Mouse (Mus musculus) MEL (cell line): Measurements from ENCODE around the gene Ttc25. TPM values are rescaled to one million over a fixed set of nuclear protein-coding genes. Genes with fewer than 3 reads are reported as not detected.

Experiments
- DNase-seq: peaks from one replicate; pipeline ENCODE4 v3.0.0; 2011; ENCODE audit warnings: low read depth, low spot score
- H3K27ac ChIP-seq: 2 replicates; pipeline ENCODE4 v1.5.1; 2012; ENCODE audit warnings: low read depth, mild to moderate bottlenecking, control low read depth, low read length, moderate library complexity; ENCODE audit not compliant: control insufficient read depth
- H3K27me3 ChIP-seq, 2 experiments: fragments of 150-350 bp in 1 of 2; sonication (generic) in 1 of 2; 2 replicates each; pipeline ENCODE4 v1.6.1; 2012; ENCODE audit warnings: low read length in 2 of 2, mild to moderate bottlenecking in 2 of 2, improper control_type of control experiment in 1 of 2, moderate library complexity in 1 of 2; ENCODE audit not compliant: insufficient read depth in 2 of 2, control insufficient read depth in 1 of 2
- H3K36me3 ChIP-seq, 2 experiments: 2 replicates each; pipeline ENCODE4 v1.6.1; 2012 to 2014; ENCODE audit warnings: low read length in 2 of 2, improper control_type of control experiment in 1 of 2, inconsistent platforms in 1 of 2, mild to moderate bottlenecking in 1 of 2; ENCODE audit not compliant: insufficient read depth in 2 of 2, control insufficient read depth in 1 of 2
- H3K4me1 ChIP-seq, 2 experiments: fragments of 150-350 bp in 1 of 2; sonication (generic) in 1 of 2; 2 replicates each; pipeline ENCODE4 v1.6.1; 2012; ENCODE audit warnings: low read length in 2 of 2, improper control_type of control experiment in 1 of 2, mild to moderate bottlenecking in 1 of 2; ENCODE audit not compliant: insufficient read depth in 2 of 2, control insufficient read depth in 1 of 2
- H3K4me3 ChIP-seq, 2 experiments: fragments of 150-350 bp in 1 of 2; sonication (generic) in 1 of 2; 2 replicates each; pipeline ENCODE4 v1.5.1; 2012; ENCODE audit warnings: low read depth in 2 of 2, low read length in 2 of 2, mild to moderate bottlenecking in 2 of 2, moderate library complexity in 2 of 2, control low read depth in 1 of 2, improper control_type of control experiment in 1 of 2; ENCODE audit not compliant: control insufficient read depth in 1 of 2, insufficient read depth in 1 of 2
- H3K79me2 ChIP-seq: 2 replicates; pipeline ENCODE4 v1.6.1; 2012; ENCODE audit warnings: mild to moderate bottlenecking, low read length, moderate library complexity; ENCODE audit not compliant: control insufficient read depth, poor library complexity, insufficient read depth
- H3K9ac ChIP-seq: 2 replicates; pipeline ENCODE4 v1.6.1; 2012; ENCODE audit warnings: low read depth, mild to moderate bottlenecking, control low read depth, low read length, moderate library complexity; ENCODE audit not compliant: control insufficient read depth, poor library complexity, severe bottlenecking
- H3K9me3 ChIP-seq: fragments of 150-350 bp; sonication (generic); replicated peaks from 2 replicates; pipeline ENCODE4 v1.6.1; 2012; ENCODE audit warnings: mild to moderate bottlenecking, low read length, improper control_type of control experiment, moderate library complexity; ENCODE audit not compliant: insufficient read depth
- CTCF ChIP-seq, 3 experiments: IDR thresholded peaks in 2 of 3; conservative IDR thresholded peaks in 1 of 3; 2 replicates each; pipeline ENCODE4 v1.5.1; 2011 to 2012; ENCODE audit warnings: low read length in 3 of 3, low read depth in 2 of 3, mild to moderate bottlenecking in 2 of 3, improper control_type of control experiment in 1 of 3, inconsistent platforms in 1 of 3, mixed read lengths in 1 of 3, moderate library complexity in 1 of 3; ENCODE audit not compliant: control insufficient read depth in 1 of 3, insufficient read depth in 1 of 3, poor library complexity in 1 of 3, severe bottlenecking in 1 of 3
- E2F4 ChIP-seq: IDR thresholded peaks from 2 replicates; pipeline ENCODE4 v1.6.1; 2011; ENCODE audit warnings: low read depth, low read length, improper control_type of control experiment, borderline replicate concordance
- ELF1 ChIP-seq: IDR thresholded peaks from 2 replicates; pipeline ENCODE4 v1.6.1; 2014; ENCODE audit warnings: low read depth, mild to moderate bottlenecking, inconsistent platforms, low read length, improper control_type of control experiment, moderate library complexity
- ETS1 ChIP-seq: IDR thresholded peaks from 2 replicates; pipeline ENCODE4 v1.6.1; 2012; ENCODE audit warnings: low read depth, mild to moderate bottlenecking, inconsistent platforms, low read length, improper control_type of control experiment, moderate library complexity
- GABPA ChIP-seq: IDR thresholded peaks from 2 replicates; pipeline ENCODE4 v1.6.1; 2012; ENCODE audit warnings: low read depth, mild to moderate bottlenecking, inconsistent platforms, low read length, improper control_type of control experiment, moderate library complexity
- GATA1 ChIP-seq: IDR thresholded peaks from 2 replicates; pipeline ENCODE4 v1.6.1; 2011; ENCODE audit warnings: low read depth, low read length, improper control_type of control experiment
- MAFK ChIP-seq: IDR thresholded peaks from 2 replicates; pipeline ENCODE4 v1.6.1; 2011; ENCODE audit warnings: low read depth, mild to moderate bottlenecking, low read length, improper control_type of control experiment, borderline replicate concordance
- MAZ ChIP-seq: IDR thresholded peaks from 2 replicates; pipeline ENCODE4 v1.6.1; 2012; ENCODE audit warnings: low read depth, mild to moderate bottlenecking, inconsistent platforms, low read length, improper control_type of control experiment
- MEF2A ChIP-seq: IDR thresholded peaks from 2 replicates; pipeline ENCODE4 v1.6.1; 2014; ENCODE audit warnings: low read depth, mild to moderate bottlenecking, inconsistent platforms, low read length, improper control_type of control experiment; ENCODE audit not compliant: poor library complexity, insufficient replicate concordance, severe bottlenecking; ENCODE audit errors: extremely low read depth
- MYB ChIP-seq: IDR thresholded peaks from 2 replicates; pipeline ENCODE4 v1.6.1; 2011; ENCODE audit warnings: mild to moderate bottlenecking, low read depth, low read length, improper control_type of control experiment
- MYC ChIP-seq: IDR thresholded peaks from 2 replicates; pipeline ENCODE4 v1.6.1; 2011; ENCODE audit warnings: low read depth, mild to moderate bottlenecking, low read length, improper control_type of control experiment, moderate library complexity
- NELFE ChIP-seq: IDR thresholded peaks from 2 replicates; pipeline ENCODE4 v1.6.1; 2011; ENCODE audit warnings: low read depth, low read length, improper control_type of control experiment
- POLR2A ChIP-seq, 2 experiments: IDR thresholded peaks; 2 replicates each; pipeline ENCODE4 v1.6.1; 2011 to 2012; ENCODE audit warnings: low read length in 2 of 2, mild to moderate bottlenecking in 2 of 2, control low read depth in 1 of 2, improper control_type of control experiment in 1 of 2, low read depth in 1 of 2, moderate library complexity in 1 of 2; ENCODE audit not compliant: control insufficient read depth in 1 of 2, insufficient read depth in 1 of 2, poor library complexity in 1 of 2
- POLR2AphosphoS2 ChIP-seq: IDR thresholded peaks from 2 replicates; pipeline ENCODE4 v1.6.1; 2011; ENCODE audit warnings: low read length, improper control_type of control experiment
- POLR2AphosphoS5 ChIP-seq: IDR thresholded peaks from 2 replicates; pipeline ENCODE4 v1.6.1; 2012; ENCODE audit warnings: low read depth, borderline replicate concordance, mild to moderate bottlenecking, inconsistent platforms, low read length, moderate library complexity, mixed read lengths
- RAD21 ChIP-seq: IDR thresholded peaks from 2 replicates; pipeline ENCODE4 v1.6.1; 2011; ENCODE audit warnings: mild to moderate bottlenecking, low read depth, low read length, improper control_type of control experiment
- SIN3A ChIP-seq: IDR thresholded peaks from 2 replicates; pipeline ENCODE4 v1.6.1; 2012; ENCODE audit warnings: low read length, improper control_type of control experiment, inconsistent platforms
- TAL1 ChIP-seq: IDR thresholded peaks from 2 replicates; pipeline ENCODE4 v1.6.1; 2012; ENCODE audit warnings: mild to moderate bottlenecking, inconsistent platforms, low read length, moderate library complexity, mixed read lengths
- UBTF ChIP-seq: IDR thresholded peaks from 2 replicates; pipeline ENCODE4 v1.6.1; 2012; ENCODE audit warnings: low read depth, mild to moderate bottlenecking, inconsistent platforms, low read length, improper control_type of control experiment, moderate library complexity, borderline replicate concordance; ENCODE audit not compliant: insufficient read depth
- USF2 ChIP-seq, 2 experiments: IDR thresholded peaks; 2 replicates each; pipeline ENCODE4 v1.6.1; 2011 to 2012; ENCODE audit warnings: improper control_type of control experiment in 2 of 2, low read length in 2 of 2, borderline replicate concordance in 1 of 2, inconsistent platforms in 1 of 2, low read depth in 1 of 2, mild to moderate bottlenecking in 1 of 2; ENCODE audit not compliant: insufficient read depth in 1 of 2
- ZKSCAN1 ChIP-seq: IDR thresholded peaks from 2 replicates; pipeline ENCODE4 v1.6.1; 2012; ENCODE audit warnings: low read depth, mild to moderate bottlenecking, inconsistent platforms, low read length, improper control_type of control experiment, moderate library complexity
- ZNF384 ChIP-seq: IDR thresholded peaks from 2 replicates; pipeline ENCODE4 v1.6.1; 2012; ENCODE audit warnings: low read depth, mild to moderate bottlenecking, inconsistent platforms, low read length, improper control_type of control experiment
- polyA plus RNA-seq, 2 experiments: library from polyadenylated mRNA; stranded (reverse) in 1 of 2; unstranded in 1 of 2; fragments of >175 nt in 1 of 2; fragments of >200 nt in 1 of 2; gene quantifications; 2 replicates each; pipeline versions ENCODE4 v1.2.1 to v1.2.4; 2012; ENCODE audit warnings: low replicate concordance in 2 of 2, low read depth in 1 of 2; ENCODE audit not compliant: insufficient read length in 2 of 2, insufficient read depth in 1 of 2, missing spikeins in 1 of 2
- total RNA-seq: library from RNA; depleted of rRNA; stranded (reverse); fragments of 300-350 nt; gene quantifications from 2 replicates; pipeline ENCODE4 v1.2.3, GENCODE M21; 2012

Gene Ttc25
- total and polyA plus RNA-seq, 3 experiments, result 0.46 to 0.92 TPM; not detected in 1

GRCm38 (mm10) chr11:100603155-100603554 is 57.7 kb downstream of the Ttc25 start:
- TF ChIP-seq SIN3A (no peak), RAD21 (no peak), MAZ (no peak), TAL1 (no peak), POLR2AphosphoS2 (no peak), GABPA (no peak), NELFE (no peak), POLR2A (IDR thresholded peaks at IDR 0.05; ENCODE audit: control insufficient read depth in 1 of 2, insufficient read depth in 1 of 2, low read depth in 1 of 2, low read length in 2 of 2, poor library complexity in 1 of 2) (no peak), USF2 (IDR thresholded peaks at IDR 0.05; ENCODE audit: borderline replicate concordance in 1 of 2, insufficient read depth in 1 of 2, low read depth in 1 of 2, low read length in 2 of 2) (no peak), GATA1 (no peak), ETS1 (no peak), ELF1 (no peak), MAFK (no peak)
- no peak for DNase-seq
- Histone ChIP-seq H3K9ac (no peak overlapping the region), H3K27me3 (no peaks in the 10 kb centered on the region), H3K4me3 (no peak overlapping the region), H3K27ac (no peak overlapping the region), H3K79me2 (peaks cover 49% of the 10 kb centered on the region), H3K36me3 (peaks cover 26 to 50% of the 10 kb centered on the region in 2 experiments), H3K4me1 (peaks cover 11 to 16% of the 10 kb centered on the region in 2 experiments), H3K9me3 (no peaks in the 10 kb centered on the region)

GRCm38 (mm10) chr11:100603813-100604212 is 58.4 kb downstream of the Ttc25 start:
- no peak overlapping the region for H3K27ac ChIP-seq
- H3K9me3 ChIP-seq, result no peaks in the 10 kb centered on the region
- TF ChIP-seq RAD21 (no peak), ZKSCAN1 (no peak), SIN3A (no peak), E2F4 (no peak), POLR2AphosphoS5 (no peak), MYC (no peak), CTCF (IDR thresholded peaks at IDR 0.05 in 2 of 3, conservative IDR thresholded peaks at IDR 0.05 in 1 of 3; ENCODE audit: control insufficient read depth in 1 of 3, insufficient read depth in 1 of 3, low read depth in 2 of 3, low read length in 3 of 3, poor library complexity in 1 of 3, severe bottlenecking in 1 of 3) (no peak), GATA1 (no peak), ZNF384 (no peak), MYB (no peak), UBTF (no peak), MEF2A (no peak)
- no peak overlapping the region for H3K4me3 ChIP-seq
- no peak for DNase-seq
- H3K79me2 ChIP-seq, result peaks cover 55% of the 10 kb centered on the region
- no peaks in the 10 kb centered on the region for H3K27me3 ChIP-seq
- H3K4me1 ChIP-seq, result peaks cover 11 to 16% of the 10 kb centered on the region in 2 experiments
- H3K36me3 ChIP-seq, result peaks cover 26 to 47% of the 10 kb centered on the region in 2 experiments
- H3K9ac ChIP-seq, result no peak overlapping the region
